Mouse (Mus musculus): ENCODE results near the gene Lbh.

GRCm38 (mm10) chr17:72947111-72947859 is 29.2 kb downstream of the Lbh start:
- TF ChIP-seq GATA1 (IDR thresholded peaks at IDR 0.05; ENCODE audit: low read length), result no peak
- TF ChIP-seq TAL1 (IDR thresholded peaks at IDR 0.05; ENCODE audit: low read length), result no peak

All from erythroblast, embryonic 14.5 days (primary cell).